Mouse (Mus musculus) embryonic facial prominence, embryonic 11.5 days (tissue): ENCODE results near the gene Pde10a. TPM values are rescaled to one million over a fixed set of nuclear protein-coding genes. Genes with fewer than 3 reads are reported as not detected.
"Not testable (repeated sequence)": the region's sequence is repeated elsewhere in the genome, so short reads cannot be mapped to it uniquely, and the experiment has no call there.

ENCODE experiments used
- ATAC-seq: fragments of 200-750 bp; cut with Nextera tagmentation; replicated peaks from 2 replicates; pipeline ENCODE4 v1.8.0; 2017; ENCODE audit warnings: low read depth; ENCODE audit not compliant: insufficient number of reproducible peaks, low FRiP score, low TSS enrichment
- DNase-seq: peaks from one replicate; pipeline ENCODE4 v3.0.0-alpha.2; 2015; ENCODE audit warnings: low spot score
- H3K27ac ChIP-seq: fragments of 300-500 bp; sonication (generic); replicated peaks from 2 replicates; pipeline ENCODE4 v1.5.1; 2014; ENCODE audit warnings: mild to moderate bottlenecking, low read depth, low read length, control low read depth
- H3K27me3 ChIP-seq: fragments of 300-500 bp; sonication (generic); 2 replicates; pipeline ENCODE4 v1.6.1; 2014; ENCODE audit warnings: mild to moderate bottlenecking, low read length, moderate library complexity, mixed read lengths; ENCODE audit not compliant: control insufficient read depth, insufficient read depth
- H3K36me3 ChIP-seq: fragments of 300-500 bp; sonication (generic); replicated peaks from 2 replicates; pipeline ENCODE4 v1.6.1; 2014; ENCODE audit warnings: low read depth, mild to moderate bottlenecking, low read length, moderate library complexity, mixed read lengths; ENCODE audit not compliant: control insufficient read depth, insufficient read depth
- H3K4me1 ChIP-seq: fragments of 300-500 bp; sonication (generic); 2 replicates; pipeline ENCODE4 v1.6.1; 2014; ENCODE audit warnings: low read length, mixed read lengths; ENCODE audit not compliant: control insufficient read depth, insufficient read depth
- H3K4me2 ChIP-seq: fragments of 300-500 bp; sonication (generic); 2 replicates; pipeline ENCODE4 v1.6.1; 2014; ENCODE audit warnings: low read depth, mild to moderate bottlenecking, control low read depth, low read length, moderate library complexity
- H3K4me3 ChIP-seq: fragments of 300-500 bp; sonication (generic); 2 replicates; pipeline ENCODE4 v1.5.1; 2014; ENCODE audit warnings: low read depth, low read length, control low read depth
- H3K9ac ChIP-seq: fragments of 300-500 bp; sonication (generic); replicated peaks from 2 replicates; pipeline ENCODE4 v1.6.1; 2014; ENCODE audit warnings: mild to moderate bottlenecking, control low read depth, low read length
- H3K9me3 ChIP-seq: fragments of 300-500 bp; sonication (generic); replicated peaks from 2 replicates; pipeline ENCODE4 v1.6.1; 2016; ENCODE audit warnings: mild to moderate bottlenecking, low read length, inconsistent platforms, mixed read lengths; ENCODE audit not compliant: control insufficient read depth
- WGBS: fragments of 180-500 bp; shearing (Covaris S2); extraction: QIAGEN DNeasy Blood & Tissue Kit; methylation state at CpG from one replicate; pipeline ENCODE4 v1.1.7; 2014; 5-methylcytosine and 5-hydroxymethylcytosine counted together
- polyA plus RNA-seq: library from polyadenylated mRNA; unstranded; fragments of >200 nt; fragmentation: Nextera tagmentation; extraction: Ambion mirVana; gene quantifications from 2 replicates; pipeline ENCODE4 v1.2.1, GENCODE M21; 2014

Gene Pde10a
- polyA plus RNA-seq, 1 experiment from 2014 or later, result 1.9 TPM

GRCm38 (mm10) chr17:8712734-8713133, 187.6 kb downstream of the Pde10a start:
- H3K4me2 ChIP-seq, ATAC-seq, DNase-seq, H3K4me1 ChIP-seq, H3K27ac ChIP-seq, H3K9ac ChIP-seq, H3K27me3 ChIP-seq, H3K4me3 ChIP-seq, H3K36me3 ChIP-seq, H3K9me3 ChIP-seq: not testable (repeated sequence)
- 92% methylated on average over 2 of the region's 2 CpGs for WGBS

DNA sequence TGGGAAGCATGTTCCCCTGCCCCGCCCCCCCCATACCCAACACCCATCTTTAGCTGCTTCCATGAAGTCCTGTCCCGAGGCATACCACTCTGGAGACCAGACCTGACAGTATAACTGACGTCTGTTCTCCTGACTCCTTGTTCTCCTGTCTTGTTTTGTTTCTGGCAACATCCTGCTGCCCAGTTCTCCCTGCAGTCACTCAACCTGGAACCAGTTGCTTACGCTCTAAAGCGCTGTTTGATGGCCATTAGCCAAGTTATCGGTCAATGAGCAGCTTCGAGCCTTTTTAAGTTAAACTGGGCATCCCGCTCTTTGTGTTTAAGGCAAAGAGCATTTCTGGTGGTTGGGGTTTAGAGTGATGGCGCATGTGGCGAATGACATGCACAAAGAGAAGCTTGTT, 195.8 kb downstream of the Pde10a start:
- Histone ChIP-seq H3K27ac (no peak overlapping the region), H3K27me3 (no peaks in the 10 kb centered on the region), H3K9ac (no peak overlapping the region), H3K4me1 (no peaks in the 10 kb centered on the region), H3K4me2 (no peak overlapping the region), H3K36me3 (no peaks in the 10 kb centered on the region), H3K4me3 (no peak overlapping the region), H3K9me3 (no peaks in the 10 kb centered on the region)
- ATAC-seq, result no peak
- 78% methylated on average over 10 of the region's 10 CpGs for WGBS
- DNase-seq, result no peak

DNA sequence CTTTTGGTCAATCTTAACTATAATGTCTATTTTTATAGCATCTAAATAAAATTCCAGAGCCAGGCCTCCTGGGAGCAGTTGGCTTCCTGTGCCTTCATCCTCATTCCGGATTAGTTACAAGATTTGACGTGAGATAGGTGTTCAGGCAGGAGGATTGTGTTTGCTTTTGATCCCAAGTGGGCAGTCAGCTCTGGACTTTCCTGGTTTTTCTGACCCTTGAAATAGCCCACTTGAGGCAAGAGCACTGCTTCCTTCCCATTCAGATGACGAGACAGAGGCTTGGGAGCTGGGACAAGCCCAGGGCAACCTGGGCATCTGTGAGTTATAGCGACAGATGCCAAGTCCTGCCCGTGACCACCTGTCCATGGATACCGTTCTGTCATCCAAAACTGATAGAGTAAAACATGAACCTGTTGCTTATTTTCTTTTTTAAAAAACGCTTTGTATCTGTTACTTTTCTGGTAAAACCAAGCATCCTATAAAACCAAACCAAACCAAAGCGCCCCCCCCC, 199.3 kb downstream of the Pde10a start:
- Histone ChIP-seq H3K4me1 (no peaks in the 10 kb centered on the region), H3K36me3 (no peaks in the 10 kb centered on the region), H3K4me3 (no peak overlapping the region), H3K27ac (no peak overlapping the region), H3K9me3 (no peaks in the 10 kb centered on the region), H3K27me3 (no peaks in the 10 kb centered on the region), H3K9ac (no peak overlapping the region), H3K4me2 (no peak overlapping the region)
- 73% methylated on average over 8 of the region's 8 CpGs for WGBS
- DNase-seq (no peak), ATAC-seq (no peak)

DNA sequence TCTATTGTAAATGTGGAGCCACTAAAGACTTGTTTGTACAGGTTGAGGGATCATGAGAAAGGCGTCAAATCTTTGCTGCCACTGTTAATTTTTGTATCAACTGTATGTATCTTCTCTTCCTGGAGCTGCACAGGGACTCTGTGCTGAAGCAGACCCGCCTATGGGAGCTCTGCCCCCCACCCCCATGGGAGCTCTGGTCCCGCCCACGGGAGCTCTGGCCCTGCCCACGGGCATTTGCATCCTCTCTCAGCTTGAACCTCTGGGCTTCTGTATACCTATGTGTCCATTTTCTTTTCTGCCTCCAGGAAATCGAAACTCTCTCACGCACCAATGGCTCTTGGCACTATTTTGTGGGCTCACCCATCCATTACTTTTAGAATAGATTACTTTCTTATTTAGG, 203.5 kb downstream of the Pde10a start:
- H3K4me1 ChIP-seq, result no peaks in the 10 kb centered on the region
- H3K27me3 ChIP-seq, result no peaks in the 10 kb centered on the region
- H3K27ac ChIP-seq, result no peak overlapping the region
- WGBS, result 52% methylated on average over 7 of the region's 7 CpGs
- H3K4me2 ChIP-seq, result no peak overlapping the region
- H3K4me3 ChIP-seq, result no peak overlapping the region
- H3K36me3 ChIP-seq, result no peaks in the 10 kb centered on the region
- ATAC-seq (no peak), DNase-seq (no peak)
- H3K9me3 ChIP-seq, result no peaks in the 10 kb centered on the region
- H3K9ac ChIP-seq, result no peak overlapping the region

DNA sequence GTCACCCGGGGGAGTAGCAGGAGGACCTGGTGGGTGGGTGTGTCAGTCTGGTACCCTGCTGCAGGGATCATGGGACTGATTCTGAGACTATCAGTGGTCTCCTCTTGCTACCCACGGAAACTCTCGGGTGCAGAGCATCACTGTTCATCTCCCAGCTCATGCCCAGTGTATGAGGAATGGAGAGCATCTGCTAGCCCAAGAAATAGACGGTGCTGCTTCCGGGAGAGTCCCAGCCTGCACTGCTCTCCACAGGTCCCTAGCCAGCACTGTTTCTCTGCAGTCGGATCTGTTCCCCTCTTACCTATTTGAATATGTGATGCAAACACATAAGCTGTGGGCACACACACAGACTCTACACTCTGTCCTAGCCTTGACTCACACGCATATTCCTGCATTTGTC, 204.6 kb downstream of the Pde10a start:
- ATAC-seq, result no peak
- no peak overlapping the region for H3K4me2 ChIP-seq
- H3K27ac ChIP-seq, result no peak overlapping the region
- H3K4me1 ChIP-seq, result no peaks in the 10 kb centered on the region
- H3K36me3 ChIP-seq, result no peaks in the 10 kb centered on the region
- no peaks in the 10 kb centered on the region for H3K9me3 ChIP-seq
- H3K4me3 ChIP-seq, result no peak overlapping the region
- 77% methylated on average over 7 of the region's 7 CpGs for WGBS
- H3K9ac ChIP-seq, result no peak overlapping the region
- H3K27me3 ChIP-seq, result no peaks in the 10 kb centered on the region
- DNase-seq, result no peak

DNA sequence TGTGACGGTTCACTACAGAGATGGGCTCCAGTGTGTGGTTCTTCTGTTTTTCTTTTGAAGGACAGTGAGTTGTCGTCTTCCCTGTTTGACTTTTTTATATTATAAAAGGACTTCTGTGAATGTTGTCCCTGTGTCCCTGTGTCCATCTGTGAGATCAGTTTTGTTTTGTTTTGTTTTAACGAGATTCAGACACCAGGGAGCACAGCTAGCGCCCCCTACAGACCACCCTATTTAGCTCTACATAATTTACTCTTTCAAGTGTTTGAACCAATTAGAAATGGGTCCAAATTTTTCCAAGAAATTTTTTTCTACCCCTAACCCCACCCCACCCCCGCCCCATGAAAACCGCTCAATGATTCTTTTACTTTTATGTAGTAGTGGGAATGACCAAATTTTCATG, 205.9 kb downstream of the Pde10a start:
- Histone ChIP-seq H3K36me3 (no peaks in the 10 kb centered on the region), H3K9ac (no peak overlapping the region), H3K27me3 (no peaks in the 10 kb centered on the region), H3K4me2 (no peak overlapping the region), H3K4me1 (no peaks in the 10 kb centered on the region), H3K27ac (no peak overlapping the region), H3K9me3 (no peaks in the 10 kb centered on the region), H3K4me3 (no peak overlapping the region)
- ATAC-seq (no peak), DNase-seq (no peak)
- WGBS, result 63% methylated on average over 6 of the region's 6 CpGs

DNA sequence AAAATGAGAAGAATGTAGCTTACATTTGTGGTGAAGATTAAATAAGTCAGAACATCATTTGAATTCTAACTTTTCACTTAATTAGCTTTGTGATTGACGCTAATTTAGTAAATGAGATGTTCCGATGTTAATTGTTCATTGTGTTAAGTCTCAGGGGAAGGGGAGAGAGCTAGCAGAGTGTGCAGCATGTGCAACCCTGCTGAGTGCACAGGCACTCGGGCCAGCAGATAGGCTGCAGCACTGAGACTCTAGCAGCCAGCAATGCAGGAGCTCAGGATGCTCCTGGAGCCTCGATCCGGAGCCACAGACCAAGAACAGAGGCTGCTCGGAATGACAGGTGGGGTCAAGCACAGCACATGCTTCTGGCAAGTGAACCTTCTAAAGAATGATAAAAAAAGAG, 211.1 kb downstream of the Pde10a start:
- Histone ChIP-seq H3K9ac (no peak overlapping the region), H3K4me2 (no peak overlapping the region), H3K4me1 (no peaks in the 10 kb centered on the region), H3K27me3 (no peaks in the 10 kb centered on the region; the same call in 1 of the 2 replicates), H3K9me3 (no peaks in the 10 kb centered on the region), H3K27ac (no peak overlapping the region), H3K4me3 (no peak overlapping the region), H3K36me3 (no peaks in the 10 kb centered on the region)
- ATAC-seq (no peak), DNase-seq (no peak)
- 73% methylated on average over 6 of the region's 6 CpGs for WGBS

- Histone ChIP-seq H3K4me3 (no peak overlapping the region), H3K27me3 (no peaks in the 10 kb centered on the region), H3K4me1 (no peaks in the 10 kb centered on the region), H3K36me3 (no peaks in the 10 kb centered on the region), H3K4me2 (no peak overlapping the region), H3K9me3 (no peaks in the 10 kb centered on the region), H3K27ac (no peak overlapping the region), H3K9ac (no peak overlapping the region)
- DNase-seq (no peak), ATAC-seq (no peak)
- 87% methylated on average over 3 of the region's 3 CpGs for WGBS
Measured at GRCm38 (mm10) chr17:8742772-8743171, 217.6 kb downstream of the Pde10a start.
